Mouse (Mus musculus) Patski (cell line): Measurements from ENCODE around the gene Bptf. TPM values are rescaled to one million over a fixed set of nuclear protein-coding genes. Genes with fewer than 3 reads are reported as not detected.

Source experiments
- ATAC-seq: fragments of 100-300 bp; one replicate; pipeline ENCODE4 v1.8.0; 2021
- CTCF ChIA-PET: fragments of 350-600 bp; sonication (Branson Sonifier 250); formaldehyde crosslinking; loops from one replicate; lab custom pipeline; 2022; ENCODE audit warnings: inconsistent platforms; lab: Charles Lee
- POLR2A ChIA-PET: fragments of 350-600 bp; sonication (Branson Sonifier 250); formaldehyde crosslinking; loops from one replicate; lab custom pipeline; 2022; ENCODE audit warnings: antibody characterized with exemption, inconsistent platforms; lab: Charles Lee
- DNase-seq: peaks from one replicate; pipeline ENCODE4 v3.0.0-alpha.2; 2011; ENCODE audit warnings: low read depth, low spot score
- H3K27me3 ChIP-seq: fragments of 371-371 bp; one replicate; pipeline ENCODE4 v1.5.1; 2021
- CTCF ChIP-seq: fragments of 100-300 bp; IDR thresholded peaks from one replicate; pipeline ENCODE4 v1.5.1; 2021
- in situ Hi-C: fragments of 300-500 bp; cut with MboI; formaldehyde crosslinking; loops from 3 replicates; pipeline ENCODE4 v1.11.1; 2018; ENCODE audit warnings: low pct_unique_long_range_greater_than_20kb, mixed read lengths
- polyA plus RNA-seq: library from polyadenylated mRNA; unstranded; gene quantifications from one replicate; pipeline ENCODE4 v1.2.3, GENCODE M21; 2021

Gene Bptf
- polyA plus RNA-seq, 1 experiment from 2014 or later: 47.4 TPM

- TF ChIP-seq CTCF: no peak
- ATAC-seq (peak; percentile 99), DNase-seq (peak; percentile 89)
- CTCF ChIA-PET: interaction anchor here (1.0 to 3.1 kb wide), 7 partner anchors 9 to 35 kb away, joined by 3 to 11 read pairs (median 4); no protein-coding TSS in a partner anchor
- in situ Hi-C loops: no loop called here
- POLR2A ChIA-PET: no interaction called here
- H3K27me3 ChIP-seq: no peaks in the 10 kb centered on the region
Measured at GRCm38 (mm10) chr11:107124327-107124731, 7.6 kb downstream of the Bptf start.

DNA sequence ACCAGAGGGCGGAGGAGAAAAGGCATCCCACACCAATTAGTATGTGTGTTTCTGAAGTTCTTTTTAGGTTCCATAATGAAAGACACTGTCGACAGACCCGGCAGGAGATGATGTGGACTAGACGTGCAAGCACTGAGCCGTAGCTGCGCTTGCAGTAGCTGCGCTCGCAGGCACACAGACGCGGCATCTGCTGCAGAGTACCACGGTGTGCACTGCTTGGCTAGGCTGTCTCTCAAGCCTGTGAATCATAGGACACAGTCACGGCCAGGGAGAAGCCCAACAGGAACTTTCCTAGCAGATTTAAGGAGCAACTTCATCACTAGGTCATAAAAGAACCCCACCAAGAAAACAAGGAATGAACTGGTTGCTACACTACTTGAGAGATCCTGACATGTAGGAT lies 14.1 kb downstream of the Bptf start:
- in situ Hi-C loops: no loop called here
- TF ChIP-seq CTCF: no peak
- DNase-seq: no peak
- ChIA-PET POLR2A (no interaction called here), CTCF (no interaction called here)
- H3K27me3 ChIP-seq: no peaks in the 10 kb centered on the region
- no peak for ATAC-seq

DNA sequence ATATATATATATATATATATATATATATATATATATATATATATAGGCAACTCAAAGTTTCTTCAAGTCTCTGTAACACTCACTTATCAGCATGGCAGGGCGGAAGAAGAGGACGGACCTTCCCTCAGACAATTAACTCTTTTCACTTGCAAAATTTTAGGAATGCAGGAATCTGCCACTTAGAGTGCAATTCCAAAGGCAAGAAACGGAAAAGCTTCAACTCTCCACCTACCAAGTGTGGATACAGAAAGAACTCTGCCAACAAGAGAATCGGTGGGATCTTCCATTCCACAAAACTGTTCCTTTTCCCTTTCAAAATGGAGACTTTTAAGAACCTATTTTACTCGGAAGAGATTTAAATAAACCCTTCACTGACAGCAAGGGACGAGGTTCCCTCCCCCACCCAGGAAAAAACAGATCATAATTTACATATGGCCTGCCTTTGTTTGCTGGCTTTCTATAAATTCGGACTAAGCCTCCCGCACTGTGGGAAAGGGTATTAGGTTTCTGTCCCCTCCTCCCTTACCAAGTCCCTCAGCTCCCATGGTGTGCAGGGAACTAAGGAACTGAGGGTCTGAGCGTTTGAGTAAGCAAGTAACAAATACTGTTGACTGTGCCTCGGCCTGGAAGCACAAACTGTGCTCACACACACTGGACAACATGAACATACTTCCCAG lies 17.9 kb downstream of the Bptf start:
- in situ Hi-C loops: no loop called here
- no peak for TF ChIP-seq CTCF
- no peaks in the 10 kb centered on the region for H3K27me3 ChIP-seq
- ATAC-seq (no peak), DNase-seq (no peak)
- ChIA-PET POLR2A (interaction anchor here (1.4 kb wide), 1 partner anchor 10 kb away, joined by 4 read pairs; no protein-coding TSS in a partner anchor), CTCF (interaction anchor here (1.0 to 2.5 kb wide), 7 partner anchors 8 to 45 kb away, joined by 3 to 12 read pairs (median 6); no protein-coding TSS in a partner anchor)

DNA sequence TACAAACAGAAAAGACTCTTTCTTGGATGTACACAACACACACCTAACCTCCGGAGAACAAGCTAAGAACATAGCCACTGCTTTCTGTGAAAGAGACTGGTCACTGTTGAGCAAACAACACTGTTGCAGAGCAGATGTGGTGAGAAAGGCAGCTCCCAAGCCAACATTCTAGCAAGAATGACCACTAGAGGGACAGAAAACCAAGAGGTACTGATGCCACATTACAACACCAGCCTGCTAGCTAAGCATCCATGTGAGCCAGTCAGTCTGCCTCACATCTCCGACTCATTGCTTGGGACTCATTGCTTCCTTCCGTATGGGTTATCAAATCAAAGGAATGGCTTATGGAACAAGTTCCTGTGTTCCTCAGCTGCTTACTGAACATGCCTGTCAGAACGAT lies 18.8 kb downstream of the Bptf start:
- H3K27me3 ChIP-seq: no peaks in the 10 kb centered on the region
- ATAC-seq: peak; percentile 82
- peak; percentile 76 for TF ChIP-seq CTCF
- CTCF ChIA-PET: interaction anchor here (0.7 to 2.5 kb wide), 12 partner anchors 9 to 47 kb away, joined by 3 to 12 read pairs (median 4); partner anchors contain the start of gene Bptf
- in situ Hi-C loops: no loop called here
- no peak for DNase-seq
- POLR2A ChIA-PET: no interaction called here

DNA sequence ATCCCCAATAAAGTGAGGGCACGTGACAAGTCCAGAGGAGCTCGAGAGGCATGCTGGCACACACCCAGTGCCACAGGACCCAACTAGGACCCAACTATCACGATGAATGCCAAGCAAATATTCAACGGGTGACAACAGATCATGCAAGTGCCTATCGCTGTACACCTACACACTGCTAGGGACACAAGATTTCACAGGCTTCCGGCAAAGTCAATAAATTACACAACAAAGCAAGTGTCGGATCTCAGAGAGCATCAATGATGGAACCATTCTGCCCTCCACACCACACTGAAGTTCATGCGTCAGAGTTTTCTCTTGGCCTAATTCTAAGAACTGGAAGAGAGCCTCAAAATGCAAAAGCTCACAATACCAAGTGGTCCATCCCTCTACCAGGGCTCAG lies 22.3 kb downstream of the Bptf start:
- no peak for DNase-seq
- TF ChIP-seq CTCF: no peak
- H3K27me3 ChIP-seq: no peaks in the 10 kb centered on the region
- ChIA-PET CTCF (interaction anchor here (0.9 to 1.5 kb wide), 3 partner anchors 9 to 15 kb away, joined by 3 read pairs; no protein-coding TSS in a partner anchor), POLR2A (no interaction called here)
- no peak for ATAC-seq
- in situ Hi-C loops: no loop called here

GRCm38 (mm10) chr11:107108892-107109291 lies 23.0 kb downstream of the Bptf start:
- H3K27me3 ChIP-seq: no peaks in the 10 kb centered on the region
- POLR2A ChIA-PET: no interaction called here
- in situ Hi-C loops: no loop called here
- peak; percentile 33 for TF ChIP-seq CTCF
- ATAC-seq (no peak), DNase-seq (no peak)
- CTCF ChIA-PET: interaction anchor here (1.5 kb wide), 1 partner anchor 10 kb away, joined by 3 read pairs; no protein-coding TSS in a partner anchor

GRCm38 (mm10) chr11:107107725-107108078 lies 24.2 kb downstream of the Bptf start:
- ChIA-PET POLR2A (no interaction called here), CTCF (interaction anchor here (0.7 to 2.4 kb wide), 4 partner anchors 13 to 17 kb away, joined by 3 to 12 read pairs (median 3); no protein-coding TSS in a partner anchor)
- in situ Hi-C loops: no loop called here

DNA sequence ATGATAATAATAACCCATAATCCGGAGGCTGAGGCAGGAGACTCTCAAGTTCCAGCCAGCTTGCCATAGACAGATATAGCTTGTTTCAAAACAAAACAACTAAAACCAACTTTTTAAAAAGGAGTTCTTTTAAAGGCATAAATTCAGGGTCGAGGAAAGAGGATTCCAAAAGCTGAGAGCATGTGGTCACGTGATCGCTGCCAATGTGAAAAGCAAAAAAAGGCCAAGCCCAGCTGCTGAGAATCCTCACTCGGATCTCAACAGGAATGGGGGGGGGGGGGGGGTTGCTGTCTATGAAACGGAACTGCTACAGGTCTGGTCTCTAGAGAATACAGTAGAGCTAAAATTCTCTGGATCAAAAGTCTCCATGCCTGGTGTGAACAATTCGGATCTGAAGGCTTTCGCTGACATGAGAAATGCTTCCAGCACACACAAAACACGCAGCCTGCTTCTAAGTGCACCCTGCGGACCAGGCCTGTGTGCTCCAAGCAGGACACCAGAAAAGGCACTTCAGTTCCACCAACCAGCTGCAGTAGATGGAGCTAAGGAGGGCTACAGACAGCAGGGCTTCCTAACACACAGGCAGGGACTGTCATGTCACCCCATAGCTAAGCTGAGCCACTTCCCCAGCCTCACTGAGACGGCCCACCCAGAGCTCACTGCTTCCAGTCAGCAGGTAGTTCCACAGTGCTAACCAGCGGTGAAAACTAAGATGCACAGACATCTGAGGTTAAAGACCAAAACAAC lies 24.8 kb downstream of the Bptf start:
- ATAC-seq: no peak
- POLR2A ChIA-PET: no interaction called here
- CTCF ChIA-PET: interaction anchor here (0.7 to 2.4 kb wide), 4 partner anchors 14 to 18 kb away, joined by 3 to 12 read pairs (median 3); no protein-coding TSS in a partner anchor

More at GRCm38 (mm10) chr11:107107725-107108078, 24.2 kb downstream of the Bptf start:
- TF ChIP-seq CTCF: no peak
- ATAC-seq: no peak
- DNase-seq: no peak
- no peaks in the 10 kb centered on the region for H3K27me3 ChIP-seq

DNA sequence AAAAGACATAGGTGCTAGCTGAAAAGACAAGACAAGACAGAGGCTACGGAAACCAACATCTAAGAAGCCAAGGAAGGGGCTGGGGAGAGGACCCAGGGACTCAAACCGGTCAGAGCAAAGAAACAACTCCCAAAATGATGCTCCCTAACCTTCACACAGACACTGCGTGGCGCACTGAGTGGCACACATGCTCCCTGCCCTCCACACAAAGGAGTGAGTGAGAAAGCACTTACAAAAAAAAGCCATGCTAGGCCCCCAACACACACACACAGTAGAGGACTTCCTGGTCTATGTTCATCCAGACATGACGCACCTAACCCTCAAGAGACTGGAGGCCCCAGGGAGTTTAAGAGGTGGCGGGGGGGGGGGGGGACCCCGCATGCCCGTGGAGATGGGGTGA lies 25.5 kb downstream of the Bptf start:
- ATAC-seq (no peak), DNase-seq (no peak)
- TF ChIP-seq CTCF: no peak
- no peaks in the 10 kb centered on the region for H3K27me3 ChIP-seq
- in situ Hi-C loops: no loop called here
- ChIA-PET POLR2A (no interaction called here), CTCF (interaction anchor here (1.4 to 2.7 kb wide), 8 partner anchors 14 to 48 kb away, joined by 3 to 12 read pairs (median 6); partner anchors contain the start of gene Bptf)

More for the DNA sequence above, 24.8 kb downstream of the Bptf start:
- TF ChIP-seq CTCF: no peak
- DNase-seq: no peak
- no peaks in the 10 kb centered on the region for H3K27me3 ChIP-seq
- in situ Hi-C loops: no loop called here

DNA sequence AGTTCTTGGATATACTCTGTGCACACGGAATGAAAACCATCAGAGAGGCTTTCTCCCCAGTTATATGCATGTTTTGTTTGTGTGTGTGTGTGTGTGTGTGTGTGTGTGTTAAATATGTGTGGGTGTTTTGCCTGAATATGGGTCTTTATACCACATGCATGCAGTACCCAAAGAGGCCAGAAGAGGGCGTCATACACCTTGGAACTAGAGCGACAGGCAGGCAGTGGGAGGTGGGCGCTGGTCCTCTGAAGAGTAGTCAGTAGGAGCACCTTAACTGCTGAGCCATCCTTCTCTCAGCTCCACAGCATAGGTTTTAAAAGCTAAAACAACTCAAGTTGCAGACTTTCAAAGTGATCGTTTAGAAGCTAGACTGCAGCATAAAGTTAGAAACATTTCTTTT lies 26.7 kb downstream of the Bptf start:
- ATAC-seq (no peak), DNase-seq (no peak)
- in situ Hi-C loops: no loop called here
- POLR2A ChIA-PET: interaction anchor here (0.7 kb wide), 1 partner anchor 11 kb away, joined by 3 read pairs; no protein-coding TSS in a partner anchor
- CTCF ChIA-PET: interaction anchor here (1.3 to 3.2 kb wide), 14 partner anchors 8 to 52 kb away, joined by 3 to 12 read pairs (median 6); partner anchors contain the start of gene Bptf
- no peaks in the 10 kb centered on the region for H3K27me3 ChIP-seq
- TF ChIP-seq CTCF: peak; percentile 89
